Mouse (Mus musculus): ENCODE data around the gene Fuca1.
A peak's percentile ranks its signal among the peaks of the same experiment; 100 is the strongest.

Gene Fuca1

GRCm38 (mm10) chr4:135920304-135921241, at the start of gene Fuca1:
Gene Fuca1 (plus strand): TSS chr4:135920735.
- peak; percentile 93 to 94 for DNase-seq (ENCODE audit: low spot score in 2 of 2)

- no peak for DNase-seq (ENCODE audit: low spot score in 2 of 2)
Measured at GRCm38 (mm10) chr4:135872015-135872414, 48.5 kb upstream of the Fuca1 start.

DNA sequence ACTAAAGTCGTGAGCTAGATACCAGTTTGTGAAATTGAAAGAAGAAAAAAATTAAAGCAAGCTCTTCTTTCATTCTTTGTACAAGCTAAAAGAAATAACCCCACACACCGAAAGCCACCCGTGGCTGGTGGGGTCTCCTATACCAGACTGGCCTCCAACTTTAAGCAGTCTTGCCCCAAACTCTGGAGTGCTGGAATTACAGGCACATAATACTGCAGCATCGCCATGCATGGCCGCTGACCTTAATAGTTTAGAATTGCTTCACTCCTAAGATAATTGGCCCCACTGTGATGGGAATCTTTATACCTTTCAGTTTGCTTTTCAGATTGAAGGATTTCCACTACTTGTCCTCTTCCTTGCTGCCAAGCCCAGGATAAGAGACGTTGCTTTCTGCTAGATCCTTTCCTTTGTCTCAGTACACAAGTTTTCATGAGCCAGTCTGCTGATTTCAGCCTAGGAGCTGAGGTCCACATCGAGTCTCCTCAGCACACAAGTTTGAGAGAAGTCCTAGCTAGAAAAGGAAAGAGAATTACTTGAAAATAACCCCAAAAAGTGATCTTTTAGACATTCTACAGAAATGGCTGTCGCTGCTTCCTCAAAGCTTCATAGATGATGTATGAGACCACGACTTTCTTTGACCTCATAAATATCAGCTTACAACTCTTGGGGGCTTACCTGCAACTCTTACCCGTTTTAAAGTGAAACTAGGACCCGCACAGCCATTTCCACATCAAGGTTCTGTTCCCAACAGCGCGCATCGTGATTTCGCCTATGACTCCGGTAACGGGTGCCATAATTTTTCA, 47.7 kb upstream of the Fuca1 start:
- no peak for DNase-seq (ENCODE audit: low spot score in 2 of 2)

DNA sequence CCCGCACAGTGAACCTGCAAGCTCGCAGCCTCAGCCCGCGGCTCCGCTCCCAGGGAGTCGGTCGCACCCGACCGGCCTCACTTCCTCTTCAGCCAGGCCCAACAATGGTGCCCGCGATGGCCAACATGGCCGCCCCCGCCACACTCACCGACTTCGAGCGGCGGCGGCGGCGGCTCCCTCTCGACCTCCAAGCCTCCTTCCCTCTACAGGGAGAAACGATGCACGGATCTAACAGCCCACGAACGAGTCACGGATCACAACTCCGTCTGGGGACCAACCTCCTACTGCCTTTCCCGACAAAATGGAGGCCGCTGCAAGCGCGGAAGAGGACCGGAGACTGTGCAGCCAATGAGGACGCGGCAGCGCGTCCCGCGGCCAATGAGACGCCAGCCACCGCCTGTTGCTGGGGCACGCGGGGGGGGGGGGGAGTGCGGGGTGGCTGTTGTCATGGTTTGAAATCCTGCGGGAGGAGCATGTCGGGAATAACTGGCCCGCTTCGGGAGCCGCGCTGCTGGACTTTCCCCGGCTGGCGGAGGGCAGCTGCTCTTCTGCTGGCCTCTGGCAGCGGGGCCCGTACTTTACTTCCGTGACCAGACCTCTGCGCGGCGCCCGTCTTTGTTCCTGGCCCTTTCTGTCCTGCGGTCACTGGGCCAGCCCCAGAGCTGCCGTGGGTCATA, 46.9 kb upstream of the Fuca1 start, which contains the start of gene Pnrc2:
TSS of gene Pnrc2 (minus strand) at position 325 of the 677 bp plus-strand sequence.
- peak; percentile 85 to 88 for DNase-seq (ENCODE audit: low spot score in 2 of 2)

DNA sequence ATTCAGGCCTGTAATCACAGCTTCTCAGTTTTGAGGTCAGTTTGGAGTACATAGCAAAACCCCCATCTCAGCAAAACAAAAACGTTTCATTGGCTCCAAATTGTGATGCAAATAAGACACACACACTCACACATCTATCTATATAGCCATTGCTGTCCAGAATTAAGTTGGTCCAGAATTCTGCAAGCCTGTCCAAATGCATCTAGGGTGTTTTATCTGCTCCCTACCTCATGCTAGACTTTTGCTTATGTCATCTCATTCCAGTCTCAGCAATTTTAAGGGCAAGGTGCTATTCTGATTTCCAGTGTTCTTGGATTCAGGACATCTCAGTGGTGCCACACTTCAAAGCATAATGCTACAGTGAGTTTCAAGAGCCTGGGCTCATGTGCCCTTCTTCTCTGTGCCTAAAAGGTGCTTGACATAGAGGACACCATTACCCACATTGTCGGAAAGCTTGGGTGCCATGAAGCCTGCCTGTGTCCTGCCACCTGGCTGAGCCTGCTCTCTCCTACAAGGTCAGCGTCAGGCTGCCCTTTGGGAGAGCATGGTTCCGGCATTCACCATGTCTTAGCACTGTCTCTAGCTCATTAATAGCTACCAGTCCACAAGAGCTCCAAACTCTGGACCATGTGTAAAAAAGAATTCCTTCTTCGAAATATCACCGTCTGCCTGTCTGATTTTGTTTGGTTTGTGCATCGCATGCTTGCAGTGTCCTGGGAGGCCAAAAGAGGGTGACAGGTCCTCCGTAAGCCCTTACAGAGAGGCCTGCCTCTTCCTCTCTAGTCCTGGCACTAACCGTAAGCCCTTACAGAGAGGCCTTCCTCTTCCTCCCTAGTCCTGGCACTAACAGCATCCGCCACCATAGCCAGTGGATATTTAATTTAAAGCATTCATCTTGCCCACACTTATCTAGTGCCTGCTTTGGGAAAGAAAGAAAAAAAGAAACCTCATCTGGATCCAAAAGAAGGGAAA, 45.7 kb upstream of the Fuca1 start:
- no peak for DNase-seq (ENCODE audit: low spot score in 2 of 2)

GRCm38 (mm10) chr4:135875546-135875945, 45.0 kb upstream of the Fuca1 start:
- DNase-seq (ENCODE audit: low spot score in 2 of 2): no peak

GRCm38 (mm10) chr4:135875991-135876582, 44.4 kb upstream of the Fuca1 start:
- peak; percentile 41 to 55 for DNase-seq (ENCODE audit: low spot score in 2 of 2)

GRCm38 (mm10) chr4:135876583-135877020, 43.9 kb upstream of the Fuca1 start:
- peak; percentile 64 to 78 for DNase-seq (ENCODE audit: low spot score in 2 of 2)

GRCm38 (mm10) chr4:135877742-135878141, 42.8 kb upstream of the Fuca1 start:
- no peak for DNase-seq (ENCODE audit: low spot score in 2 of 2)

GRCm38 (mm10) chr4:135879021-135879420, 41.5 kb upstream of the Fuca1 start:
- no peak for DNase-seq (ENCODE audit: low spot score in 2 of 2)

DNA sequence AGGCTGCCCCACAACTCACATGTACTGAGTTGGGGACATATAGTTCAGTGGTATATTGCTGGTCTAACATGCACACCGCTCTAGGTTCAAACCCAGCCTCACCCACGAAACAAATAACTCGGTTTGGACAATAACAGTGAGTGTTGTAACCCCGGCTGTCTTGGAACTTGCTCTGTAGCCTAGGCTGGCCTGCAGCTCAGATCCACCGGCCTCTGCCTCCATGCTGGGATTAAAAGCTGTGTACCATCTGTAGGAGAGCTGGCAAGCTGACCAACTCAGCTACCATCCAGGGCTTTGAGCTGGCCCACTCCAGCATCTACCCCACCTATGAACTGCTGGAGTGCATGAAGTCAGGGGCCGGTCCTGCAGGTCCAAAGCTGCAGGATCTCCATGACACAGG, 40.5 kb upstream of the Fuca1 start:
- no peak for DNase-seq (ENCODE audit: low spot score in 2 of 2)

DNA sequence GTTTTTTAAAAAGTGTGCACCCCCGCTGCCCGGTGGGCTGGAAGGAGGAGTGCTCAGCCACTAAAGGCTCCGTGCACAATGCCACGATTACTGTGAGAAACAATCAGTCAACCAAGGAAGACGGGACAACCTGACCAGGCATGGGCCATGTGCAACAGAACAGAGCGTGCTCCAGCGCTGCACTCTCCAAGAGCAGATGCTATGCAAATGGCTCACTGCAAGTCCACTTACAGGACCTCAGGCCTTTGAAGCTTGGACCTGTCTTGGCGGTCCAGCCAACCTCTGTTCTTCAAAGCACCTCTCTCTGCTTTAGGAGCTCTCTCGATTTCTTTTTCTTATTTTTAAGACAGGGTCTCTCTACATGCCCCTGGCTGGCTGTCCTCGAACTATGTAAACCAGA, 40.0 kb upstream of the Fuca1 start:
- no peak for DNase-seq (ENCODE audit: low spot score in 2 of 2)

DNA sequence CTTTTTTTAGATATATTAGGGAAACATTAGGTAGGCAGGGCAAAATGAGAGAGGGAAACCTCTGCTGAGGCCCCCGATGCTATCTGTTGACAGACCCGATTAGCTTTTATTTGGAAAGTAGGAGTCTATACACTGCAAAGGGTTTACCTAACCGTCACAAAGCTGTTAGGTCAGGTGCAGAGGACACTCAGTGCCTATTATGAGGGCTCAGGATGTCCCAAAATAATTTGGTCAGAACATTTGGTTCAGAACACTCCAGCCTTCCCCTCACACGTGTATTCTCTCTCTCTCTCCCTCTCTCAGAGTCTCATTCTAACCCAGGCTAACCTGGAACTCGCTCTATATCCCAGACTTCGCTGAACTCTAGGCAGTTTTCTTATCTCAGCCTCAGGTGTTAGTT, 38.5 kb upstream of the Fuca1 start:
- DNase-seq (ENCODE audit: low spot score in 2 of 2): no peak

- DNase-seq (ENCODE audit: low spot score in 2 of 2): no peak
Measured at GRCm38 (mm10) chr4:135883401-135883851, 37.1 kb upstream of the Fuca1 start.

DNA sequence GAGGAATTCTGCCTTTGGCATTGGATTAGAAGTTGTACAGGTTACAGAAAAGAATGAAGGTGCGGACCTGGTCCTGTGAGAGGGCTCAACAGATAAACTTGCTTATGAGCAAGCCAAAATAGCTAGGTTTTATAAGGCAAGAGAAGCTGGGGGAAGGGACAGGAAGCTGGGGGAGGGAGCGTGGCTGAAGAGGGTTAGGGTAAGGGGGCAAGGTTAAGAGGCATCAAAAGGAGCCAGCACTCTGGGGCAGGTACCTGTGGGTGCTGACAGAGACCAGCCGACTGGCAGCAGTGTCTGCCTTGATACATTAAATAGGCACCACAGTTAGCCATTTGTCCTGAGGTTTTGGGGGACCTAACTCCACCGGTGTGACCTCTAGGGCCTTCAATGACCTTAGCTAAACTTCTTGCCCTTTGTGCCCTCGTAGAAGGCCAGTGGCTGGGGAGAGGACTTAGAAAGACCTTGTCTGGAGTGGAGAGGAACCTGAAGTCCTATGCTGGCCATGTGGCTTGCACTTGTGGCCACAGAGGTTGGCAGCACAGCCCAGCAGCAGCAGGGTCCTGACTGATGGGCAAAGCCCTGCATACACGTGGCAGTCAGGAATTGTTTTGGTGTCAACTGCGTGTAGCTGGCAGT, 36.5 kb upstream of the Fuca1 start:
- DNase-seq (ENCODE audit: low spot score in 2 of 2): no peak

DNA sequence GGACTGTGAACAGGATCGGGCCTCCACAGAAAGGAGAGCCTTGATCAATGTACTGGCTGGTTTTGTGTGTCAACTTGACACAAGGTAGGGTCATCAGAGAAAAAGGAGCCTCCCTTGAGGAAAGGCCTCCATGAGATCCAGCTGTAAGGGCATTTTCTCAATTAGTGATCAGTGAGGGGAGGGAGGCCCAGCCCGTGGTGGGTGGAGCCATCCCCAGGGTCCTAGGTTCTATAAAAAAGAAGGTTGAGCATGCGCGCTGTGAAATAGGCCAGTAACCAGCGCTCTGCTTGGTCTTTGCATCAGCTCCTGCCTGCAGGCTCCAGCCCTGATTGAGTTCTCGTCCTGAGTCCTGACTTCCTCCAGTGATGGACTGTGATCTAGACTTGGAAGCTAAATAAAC, 36.0 kb upstream of the Fuca1 start:
- DNase-seq (ENCODE audit: low spot score in 2 of 2): no peak

DNA sequence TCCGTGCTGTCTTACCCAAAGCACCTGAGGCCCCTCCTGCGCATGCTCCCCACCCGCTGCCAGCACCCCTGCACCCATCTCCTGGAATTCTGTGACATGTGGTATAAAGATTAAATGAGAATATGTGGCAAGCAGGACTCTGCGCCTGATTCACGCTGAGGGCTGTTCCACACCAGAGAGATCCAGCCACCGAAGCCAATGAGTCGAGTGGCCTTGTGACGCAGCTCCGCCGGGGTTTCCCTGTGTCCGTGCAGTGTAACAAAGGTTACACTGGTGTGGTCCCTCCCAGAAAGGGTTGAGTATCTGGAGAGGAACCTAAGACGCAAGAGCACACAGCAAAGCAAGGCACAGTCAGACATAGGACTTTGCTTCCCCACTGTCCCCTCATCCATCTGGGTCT, 34.9 kb upstream of the Fuca1 start:
- no peak for DNase-seq (ENCODE audit: low spot score in 2 of 2)

GRCm38 (mm10) chr4:135886184-135886583, 34.4 kb upstream of the Fuca1 start:
- DNase-seq (ENCODE audit: low spot score in 2 of 2): no peak

DNA sequence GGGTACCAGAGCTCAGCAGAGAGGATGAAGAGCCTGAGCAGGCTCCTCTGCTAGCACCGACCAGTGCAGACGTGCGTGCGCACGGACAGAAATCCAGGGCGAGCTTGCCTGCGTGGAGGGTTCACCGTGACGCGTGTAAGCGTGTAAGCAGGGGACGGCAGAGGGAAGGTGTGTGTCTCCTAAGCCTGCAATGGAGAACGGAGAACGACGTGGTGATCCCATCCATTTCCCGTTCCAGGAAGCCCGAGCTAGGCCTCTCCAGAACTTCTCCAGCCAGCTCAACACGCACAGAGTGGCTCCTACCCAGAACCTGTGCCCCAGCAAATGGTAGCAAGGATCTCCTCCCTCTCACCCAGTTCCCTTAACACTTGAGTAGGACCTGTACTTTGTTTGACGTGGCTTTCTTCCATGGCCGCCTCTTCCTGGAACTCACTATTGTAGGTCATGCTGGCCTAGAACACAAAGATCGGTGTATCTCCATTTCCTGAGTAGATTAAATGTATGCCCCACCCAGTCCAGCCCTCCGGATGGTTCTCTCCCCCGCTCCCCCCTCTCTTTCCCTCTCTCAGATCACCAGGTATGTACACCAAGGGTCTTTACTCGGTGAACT, 32.0 kb upstream of the Fuca1 start:
- no peak for DNase-seq (ENCODE audit: low spot score in 2 of 2)

Data from frontal cortex, postnatal 10 days (tissue).